Comparison of ENCODE assay signal across 8 mouse cellular contexts in genomic region chr6:126646381-126646780, GRCm38 (mm10). TPM values are rescaled to one million over a fixed set of nuclear protein-coding genes. Genes with fewer than 3 reads are reported as not detected.
A peak's percentile ranks its signal among the peaks of the same experiment; 100 is the strongest.
DNase-seq lines count a peak whose midpoint lies in the region; ATAC-seq and TF ChIP-seq lines count a peak whose summit lies in the region.
"Had no signal": no experiment of that assay in that cellular context is flagged by ENCODE, and none has a peak within 500 bp of the region (broad histone marks: within the 10 kb centered on the region; RNA-seq: fewer than 3 reads in every experiment).

Kcna1 (minus strand) TSS chr6:126646384.

- DNase-seq in liver, embryonic 11.5 days (ENCODE audit: low spot score) = no peak
- DNase-seq in liver = no peak
- no peak for DNase-seq in left cerebral cortex, postnatal 25 days (ENCODE audit: low spot score in 2 of 2)
- no peak for DNase-seq in cerebellum, adult 9-10 months

- H3K27ac ChIP-seq in liver, embryonic 11.5 days (ENCODE audit: low read depth, low read length) = no peak within 1 kb of the TSS
- H3K27ac ChIP-seq in forebrain, embryonic 16.5 days (ENCODE audit: low read length) = peak within 1 kb of the TSS; percentile 5; the same call in 1 of the 2 replicates
- peak within 1 kb of the TSS; percentile 81 for H3K27ac ChIP-seq in olfactory bulb, adult 2 months (ENCODE audit: insufficient read depth, low read depth, low read length)

- H3K4me2 ChIP-seq in liver, embryonic 11.5 days = peak within 1 kb of the TSS; percentile 60
- H3K4me2 ChIP-seq in forebrain, embryonic 16.5 days (ENCODE audit: low read length) = peak within 1 kb of the TSS; percentile 99

- H3K36me3 ChIP-seq in liver, embryonic 11.5 days (ENCODE audit: control insufficient read depth, insufficient read depth, low read length) = no peaks in the 10 kb centered on the region
- H3K36me3 ChIP-seq in forebrain, embryonic 16.5 days (ENCODE audit: control insufficient read depth, insufficient read depth) = no peaks in the 10 kb centered on the region

- H3K4me1 ChIP-seq in liver, embryonic 11.5 days (replicated peaks; ENCODE audit: control insufficient read depth, insufficient read depth, low read length) = 0 out of 2 replicates have a peak, but pooled peaks cover 3% of the 10 kb centered on the region
- peaks cover 30% of the 10 kb centered on the region for H3K4me1 ChIP-seq in forebrain, embryonic 16.5 days (replicated peaks; ENCODE audit: control insufficient read depth, insufficient read depth, low read length)
- H3K4me1 ChIP-seq in olfactory bulb, adult 2 months (ENCODE audit: control insufficient read depth, insufficient read depth, low read length) = peaks cover 18% of the 10 kb centered on the region

- WGBS in liver, embryonic 11.5 days = 29% methylated on average over 8 of the region's 8 CpGs
- 9% methylated on average over 8 of the region's 8 CpGs for WGBS in forebrain, embryonic 16.5 days
- 27% methylated on average over 8 of the region's 8 CpGs for WGBS in olfactory bulb, adult 2 months

- peak within 1 kb of the TSS; percentile 36 for H3K4me3 ChIP-seq in liver, embryonic 11.5 days (ENCODE audit: low read depth, low read length)
- H3K4me3 ChIP-seq in forebrain, embryonic 16.5 days (replicated peaks; ENCODE audit: low read length) = peak within 1 kb of the TSS; percentile 69
- H3K4me3 ChIP-seq in olfactory bulb, adult 2 months (ENCODE audit: insufficient read depth, low read depth, low read length) = peak within 1 kb of the TSS; percentile 87

- H3K9me3 ChIP-seq in liver, embryonic 11.5 days (ENCODE audit: control insufficient read depth, low read length) = no peaks in the 10 kb centered on the region
- H3K9me3 ChIP-seq in forebrain, embryonic 16.5 days (ENCODE audit: control insufficient read depth, low read length) = no peaks in the 10 kb centered on the region

- no peak for TF ChIP-seq POLR2A in olfactory bulb, adult 2 months (IDR thresholded peaks at IDR 0.05; ENCODE audit: insufficient read depth, low read depth, low read length)

- intact Hi-C loops in left cerebral cortex, postnatal 25 days (cut with DNase I) = no loop called here

- no peak for TF ChIP-seq CTCF in olfactory bulb, adult 2 months (IDR thresholded peaks at IDR 0.05; ENCODE audit: insufficient read depth, low read depth, low read length)

- no peak for ATAC-seq in liver, embryonic 11.5 days (replicated peaks; ENCODE audit: low FRiP score)
- no peak for ATAC-seq in forebrain, embryonic 16.5 days
- no peak for ATAC-seq in activated CD4-positive, CD25-positive, alpha-beta regulatory T cell, adult 4 months

- peaks cover 65% of the 10 kb centered on the region for H3K27me3 ChIP-seq in liver, embryonic 11.5 days (replicated peaks; ENCODE audit: control insufficient read depth, insufficient read depth, low read length)
- H3K27me3 ChIP-seq in forebrain, embryonic 16.5 days (replicated peaks; ENCODE audit: control insufficient read depth, insufficient read depth, low read length) = peaks cover 24% of the 10 kb centered on the region

- no peak within 1 kb of the TSS for H3K9ac ChIP-seq in liver, embryonic 11.5 days (ENCODE audit: low read depth, low read length)
- H3K9ac ChIP-seq in forebrain, embryonic 16.5 days (replicated peaks; ENCODE audit: low read depth, low read length) = peak within 1 kb of the TSS; percentile 60

RNA-seq across cellular contexts. Expression of gene Kcna1, which starts in this region (rescaled TPM):
- 0.15 and 0.40 TPM in 2 replicates for polyA plus RNA-seq in liver, embryonic 11.5 days (2014; fragmentation: Nextera tagmentation; extraction: Ambion mirVana)
- polyA plus RNA-seq in forebrain, embryonic 16.5 days (2015; fragmentation: Nextera tagmentation; extraction: Ambion mirVana) = 4.5 and 4.9 TPM in 2 replicates
- 100 to 1,000 TPM in 1 of 2 experiments, 10 to 100 TPM in 1; 95.1 to 113 TPM for total RNA-seq in left cerebral cortex, postnatal 25 days (2021)
- polyA plus RNA-seq in olfactory bulb, adult 2 months (2012; ENCODE audit: insufficient read depth, insufficient read length, low replicate concordance, missing spikeins) = not detected in 2 replicates
- under 1 TPM in 1 of 2 experiments, not detected in 1; 0.13 TPM for polyA plus RNA-seq in activated CD4-positive, CD25-positive, alpha-beta regulatory T cell, adult 4 months (2017; shearing (Covaris generic))
- total RNA-seq: neutrophil, adult 5-6 weeks had no signal

Comparison
In these comparisons a context has a peak if more than half of its experiments do, and no peak if none do; other contexts are left out.
1. H3K4me3 ChIP-seq: peak in every context shown above with its lines; median percentile 87 in olfactory bulb, adult 2 months; 69 in forebrain, embryonic 16.5 days; 36 in liver, embryonic 11.5 days.